Mouse (Mus musculus) induced T-regulatory cell, adult 2 months (primary cell): ENCODE data around the gene Bcat1.

ENCODE experiments used
- DNase-seq: peaks from one replicate; pipeline ENCODE4 v3.0.0-alpha.2; 2012; ENCODE audit warnings: low read depth

Gene Bcat1

DNA sequence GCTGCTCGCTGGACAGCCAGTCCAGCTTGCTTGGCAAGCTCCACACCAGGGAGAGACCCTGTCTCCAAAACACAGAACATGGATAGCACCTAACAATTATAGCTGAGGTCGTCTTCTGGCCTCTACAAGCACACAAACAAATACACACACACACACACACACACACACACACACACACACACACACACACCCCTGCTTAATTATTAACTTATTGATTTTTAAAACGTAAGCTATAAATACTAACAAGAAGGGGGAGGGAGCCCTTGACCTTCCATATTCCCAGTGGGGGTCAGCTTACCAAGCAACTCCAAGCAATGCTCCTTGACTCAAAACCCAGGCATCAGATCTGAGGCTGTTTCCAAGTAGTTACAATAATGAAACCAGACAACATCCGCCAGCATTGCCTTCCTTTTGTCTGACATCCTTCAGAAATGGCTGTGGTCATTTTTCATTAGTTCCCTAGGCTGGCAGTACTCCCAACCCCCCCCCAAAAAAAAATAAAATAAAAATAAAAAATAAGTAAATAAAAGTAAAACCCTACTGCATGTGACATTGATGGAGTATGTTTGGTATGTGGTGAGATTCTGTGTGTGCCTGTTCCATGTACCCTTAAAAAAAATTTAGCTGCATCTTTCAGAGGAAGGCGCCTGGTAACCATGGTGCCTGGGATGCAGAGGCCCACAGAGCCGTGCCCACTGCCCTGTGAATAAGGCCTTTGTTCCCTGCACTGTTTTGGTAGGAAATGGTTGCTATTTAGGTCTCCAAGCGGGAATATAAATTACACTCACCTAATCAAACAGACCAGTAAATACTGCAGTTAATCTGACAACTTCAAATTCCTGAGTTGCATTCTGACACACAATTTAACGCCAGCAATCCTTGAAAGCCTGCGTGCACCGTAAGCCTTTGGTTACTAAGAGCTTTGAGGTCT is 131.3 kb downstream of the Bcat1 start:
- no peak for DNase-seq
